Mouse (Mus musculus) kidney, postnatal 0 days (tissue): Measurements from ENCODE around the gene C1qtnf5. TPM values are rescaled to one million over a fixed set of nuclear protein-coding genes. Genes with fewer than 3 reads are reported as not detected.

ENCODE experiments used
- ATAC-seq: fragments of 200-750 bp; cut with Nextera tagmentation; replicated peaks from 2 replicates; pipeline ENCODE4 v1.8.0; 2017; ENCODE audit warnings: low read depth, moderate number of reproducible peaks, moderate TSS enrichment, moderate library complexity; ENCODE audit not compliant: low FRiP score
- DNase-seq: peaks from one replicate; pipeline ENCODE4 v3.0.0-alpha.2; 2016; ENCODE audit warnings: low spot score
- H3K27ac ChIP-seq: fragments of 300-500 bp; sonication (generic); 2 replicates; pipeline ENCODE4 v1.5.1; 2014; ENCODE audit warnings: mild to moderate bottlenecking
- H3K27me3 ChIP-seq: fragments of 300-500 bp; sonication (generic); 2 replicates; pipeline ENCODE4 v1.6.1; 2014; ENCODE audit warnings: low read length, mixed read lengths; ENCODE audit not compliant: insufficient read depth
- H3K36me3 ChIP-seq: fragments of 300-500 bp; sonication (generic); 2 replicates; pipeline ENCODE4 v1.6.1; 2014; ENCODE audit warnings: low read length, mixed read lengths; ENCODE audit not compliant: insufficient read depth
- H3K4me1 ChIP-seq: fragments of 300-500 bp; sonication (generic); replicated peaks from 2 replicates; pipeline ENCODE4 v1.6.1; 2014; ENCODE audit warnings: antibody characterized with exemption, low read length, mixed read lengths; ENCODE audit not compliant: insufficient read depth
- H3K4me2 ChIP-seq: fragments of 300-500 bp; sonication (generic); 2 replicates; pipeline ENCODE4 v1.6.1; 2014; ENCODE audit warnings: mild to moderate bottlenecking, low read length, moderate library complexity, mixed read lengths
- H3K4me3 ChIP-seq: fragments of 300-500 bp; sonication (generic); replicated peaks from 2 replicates; pipeline ENCODE4 v1.5.1; 2014; ENCODE audit warnings: low read depth, low read length
- H3K9ac ChIP-seq: fragments of 300-500 bp; sonication (generic); 2 replicates; pipeline ENCODE4 v1.6.1; 2014; ENCODE audit warnings: low read depth, low read length
- H3K9me3 ChIP-seq: fragments of 300-500 bp; sonication (generic); replicated peaks from 2 replicates; pipeline ENCODE4 v1.6.1; 2016; ENCODE audit warnings: low read length, inconsistent platforms, mixed read lengths
- CTCF ChIP-seq: IDR thresholded peaks from 2 replicates; pipeline ENCODE4 v1.5.1; 2016; ENCODE audit warnings: antibody characterized with exemption, low read depth, mild to moderate bottlenecking, moderate library complexity
- WGBS: fragments of 180-500 bp; shearing (Covaris S2); extraction: QIAGEN DNeasy Blood & Tissue Kit; methylation state at CpG from one replicate; pipeline ENCODE4 v1.1.7; 2014; 5-methylcytosine and 5-hydroxymethylcytosine counted together
- polyA plus RNA-seq: library from polyadenylated mRNA; unstranded; fragments of >200 nt; fragmentation: Nextera tagmentation; extraction: Ambion mirVana; gene quantifications from 2 replicates; pipeline ENCODE4 v1.2.1, GENCODE M21; 2015

The C1qtnf5 gene
- polyA plus RNA-seq, 1 experiment from 2014 or later = 12.3 TPM

GRCm38 (mm10) chr9:44083392-44084121 is 23.5 kb upstream of the C1qtnf5 start:
- Histone ChIP-seq H3K4me1 (peaks cover 42% of the 10 kb centered on the region), H3K36me3 (no peaks in the 10 kb centered on the region), H3K9me3 (no peaks in the 10 kb centered on the region), H3K9ac (peak overlapping the region; percentile 65), H3K27me3 (no peaks in the 10 kb centered on the region), H3K4me2 (peak overlapping the region; percentile 79), H3K27ac (peak overlapping the region; percentile 77), H3K4me3 (peak overlapping the region; percentile 54)
- WGBS = 11% methylated on average over 23 of the region's 23 CpGs
- TF ChIP-seq CTCF = no peak
- peak; percentile 15 for ATAC-seq
- DNase-seq = no peak

GRCm38 (mm10) chr9:44084236-44084635 is 22.8 kb upstream of the C1qtnf5 start:
- H3K4me2 ChIP-seq = peak overlapping the region; percentile 79
- peaks cover 37% of the 10 kb centered on the region for H3K4me1 ChIP-seq
- H3K4me3 ChIP-seq = peak overlapping the region; percentile 54
- peak overlapping the region; percentile 65 for H3K9ac ChIP-seq
- DNase-seq (no peak), ATAC-seq (no peak)
- H3K36me3 ChIP-seq = no peaks in the 10 kb centered on the region
- peak overlapping the region; percentile 77 for H3K27ac ChIP-seq
- WGBS = under 1% methylated on average over 14 of the region's 14 CpGs
- H3K9me3 ChIP-seq = no peaks in the 10 kb centered on the region
- TF ChIP-seq CTCF = no peak
- H3K27me3 ChIP-seq = no peaks in the 10 kb centered on the region

DNA sequence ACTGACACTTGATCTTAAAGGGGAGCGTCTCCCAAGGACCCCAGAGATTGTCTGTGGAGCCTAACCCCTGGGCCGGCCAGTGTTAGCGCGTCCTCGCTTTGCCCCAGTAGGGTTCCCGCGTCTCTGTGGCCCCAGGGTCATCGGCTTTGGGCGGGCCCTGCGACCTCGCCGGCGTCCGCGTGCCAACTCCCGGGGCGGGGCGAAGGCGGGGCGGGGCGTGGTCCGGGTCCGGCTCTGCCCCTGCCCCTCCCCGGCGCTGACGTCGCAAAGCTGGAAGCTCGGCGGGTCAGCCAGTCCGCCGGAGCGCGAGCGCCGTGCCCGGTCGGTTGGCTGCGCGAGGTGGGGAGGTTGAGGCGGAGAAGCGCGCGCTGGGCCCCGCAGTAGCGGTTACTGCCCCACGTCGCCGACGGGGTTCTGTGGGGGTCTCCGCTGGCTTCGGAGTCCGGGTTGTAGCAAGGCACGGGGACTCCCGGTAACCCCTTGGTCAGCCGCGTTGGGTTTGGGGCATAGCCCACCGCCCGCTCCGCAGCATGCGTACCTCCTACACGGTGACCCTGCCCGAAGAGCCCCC is 22.3 kb upstream of the C1qtnf5 start:
- WGBS = under 1% methylated on average over 61 of the region's 62 CpGs
- Histone ChIP-seq H3K4me3 (peak overlapping the region; percentile 54), H3K36me3 (no peaks in the 10 kb centered on the region), H3K9ac (peak overlapping the region; percentile 65), H3K9me3 (no peaks in the 10 kb centered on the region), H3K4me2 (peak overlapping the region; percentile 79), H3K27me3 (no peaks in the 10 kb centered on the region), H3K4me1 (peaks cover 32% of the 10 kb centered on the region), H3K27ac (peak overlapping the region; percentile 77)
- no peak for TF ChIP-seq CTCF
- peak; percentile 67 for ATAC-seq
- peak; percentile 88 for DNase-seq

- Histone ChIP-seq H3K27ac (peak overlapping the region; percentile 77), H3K27me3 (no peaks in the 10 kb centered on the region), H3K4me3 (peak overlapping the region; percentile 54), H3K36me3 (no peaks in the 10 kb centered on the region), H3K9ac (peak overlapping the region; percentile 65), H3K4me2 (peak overlapping the region; percentile 79), H3K9me3 (no peaks in the 10 kb centered on the region), H3K4me1 (peaks cover 31% of the 10 kb centered on the region)
- ATAC-seq = no peak
- no peak for DNase-seq
- 4% methylated on average over 10 of the region's 10 CpGs for WGBS
- no peak for TF ChIP-seq CTCF
These were observed 21.8 kb upstream of the C1qtnf5 start for GRCm38 (mm10) chr9:44085276-44085675.

- no peaks in the 10 kb centered on the region for H3K27me3 ChIP-seq
- DNase-seq (no peak), ATAC-seq (no peak)
- peak overlapping the region; percentile 77 for H3K27ac ChIP-seq
- TF ChIP-seq CTCF = no peak
- no peaks in the 10 kb centered on the region for H3K36me3 ChIP-seq
- H3K9ac ChIP-seq = peak overlapping the region; percentile 65
- 62% methylated on average over 15 of the region's 15 CpGs for WGBS
- peaks cover 28% of the 10 kb centered on the region for H3K4me1 ChIP-seq
- no peaks in the 10 kb centered on the region for H3K9me3 ChIP-seq
- peak overlapping the region; percentile 54 for H3K4me3 ChIP-seq
- H3K4me2 ChIP-seq = peak overlapping the region; percentile 79
These were observed 21.0 kb upstream of the C1qtnf5 start for GRCm38 (mm10) chr9:44085741-44086665.

- no peak for DNase-seq
- Histone ChIP-seq H3K4me2 (peak overlapping the region; percentile 79), H3K36me3 (peaks cover 10% of the 10 kb centered on the region; the same call in 1 of the 2 replicates), H3K9ac (peak overlapping the region; percentile 18; the same call in 1 of the 2 replicates), H3K4me3 (peak overlapping the region; percentile 14; the same call in 1 of the 2 replicates), H3K4me1 (peaks cover 26% of the 10 kb centered on the region), H3K9me3 (no peaks in the 10 kb centered on the region), H3K27ac (peak overlapping the region; percentile 47; the same call in 1 of the 2 replicates), H3K27me3 (no peaks in the 10 kb centered on the region)
- TF ChIP-seq CTCF = no peak
- WGBS = 42% methylated on average over 10 of the region's 10 CpGs
- ATAC-seq = 0 out of 2 replicates have a peak, but pooled peaks have one; percentile 21
These were observed 20.1 kb upstream of the C1qtnf5 start for GRCm38 (mm10) chr9:44086960-44087359.
